Mouse (Mus musculus) liver, postnatal 0 days (tissue): ENCODE data around the gene Zc3h12a. TPM values are rescaled to one million over a fixed set of nuclear protein-coding genes. Genes with fewer than 3 reads are reported as not detected.

Source experiments
- ATAC-seq: fragments of 200-750 bp; cut with Nextera tagmentation; 2 replicates; pipeline ENCODE4 v1.8.0; 2017; ENCODE audit warnings: mild to moderate bottlenecking, moderate library complexity
- DNase-seq: peaks from one replicate; pipeline ENCODE4 v3.0.0-alpha.2; 2016
- H3K27ac ChIP-seq: fragments of 300-500 bp; sonication (generic); 2 replicates; pipeline ENCODE4 v1.5.1; 2014; ENCODE audit warnings: antibody characterized with exemption, moderate library complexity, mild to moderate bottlenecking, low read depth
- H3K27me3 ChIP-seq: fragments of 300-500 bp; sonication (generic); 2 replicates; pipeline ENCODE4 v1.6.1; 2014; ENCODE audit warnings: low read length, control low read depth, mixed read lengths; ENCODE audit not compliant: insufficient read depth
- H3K36me3 ChIP-seq: fragments of 300-500 bp; sonication (generic); replicated peaks from 2 replicates; pipeline ENCODE4 v1.6.1; 2014; ENCODE audit warnings: mild to moderate bottlenecking, control low read depth, low read length, moderate library complexity, mixed read lengths; ENCODE audit not compliant: insufficient read depth
- H3K4me1 ChIP-seq: fragments of 300-500 bp; sonication (generic); 2 replicates; pipeline ENCODE4 v1.6.1; 2014; ENCODE audit warnings: antibody characterized with exemption, mild to moderate bottlenecking, control low read depth; ENCODE audit not compliant: insufficient read depth
- H3K4me2 ChIP-seq: fragments of 300-500 bp; sonication (generic); 2 replicates; pipeline ENCODE4 v1.6.1; 2014; ENCODE audit warnings: low read depth, mild to moderate bottlenecking, low read length, moderate library complexity, mixed read lengths
- H3K4me3 ChIP-seq: fragments of 300-500 bp; sonication (generic); 2 replicates; pipeline ENCODE4 v1.5.1; 2014; ENCODE audit warnings: low read depth, low read length
- H3K9ac ChIP-seq: fragments of 300-500 bp; sonication (generic); replicated peaks from 2 replicates; pipeline ENCODE4 v1.6.1; 2014; ENCODE audit warnings: mild to moderate bottlenecking, moderate library complexity
- H3K9me3 ChIP-seq: fragments of 300-500 bp; sonication (generic); 2 replicates; pipeline ENCODE4 v1.6.1; 2016; ENCODE audit warnings: mild to moderate bottlenecking, control low read depth, low read length, mixed read lengths
- CTCF ChIP-seq: sonication (generic); IDR thresholded peaks from 2 replicates; pipeline ENCODE4 v1.5.1; 2016; ENCODE audit warnings: antibody characterized with exemption, low read depth
- EP300 ChIP-seq: IDR thresholded peaks from 2 replicates; pipeline ENCODE4 v1.6.1; 2016; ENCODE audit warnings: antibody characterized with exemption, low read depth, mild to moderate bottlenecking
- WGBS: fragments of 180-500 bp; shearing (Covaris S2); extraction: QIAGEN DNeasy Blood & Tissue Kit; methylation state at CpG from one replicate; pipeline ENCODE4 v1.1.7; 2014; ENCODE audit not compliant: insufficient replicate concordance; 5-methylcytosine and 5-hydroxymethylcytosine counted together
- polyA plus RNA-seq: library from polyadenylated mRNA; unstranded; fragments of >200 nt; fragmentation: Nextera tagmentation; extraction: Ambion mirVana; gene quantifications from 2 replicates; pipeline ENCODE4 v1.2.1, GENCODE M21; 2015

The Zc3h12a gene
- 0.44 and 0.48 TPM in 2 replicates for polyA plus RNA-seq

DNA sequence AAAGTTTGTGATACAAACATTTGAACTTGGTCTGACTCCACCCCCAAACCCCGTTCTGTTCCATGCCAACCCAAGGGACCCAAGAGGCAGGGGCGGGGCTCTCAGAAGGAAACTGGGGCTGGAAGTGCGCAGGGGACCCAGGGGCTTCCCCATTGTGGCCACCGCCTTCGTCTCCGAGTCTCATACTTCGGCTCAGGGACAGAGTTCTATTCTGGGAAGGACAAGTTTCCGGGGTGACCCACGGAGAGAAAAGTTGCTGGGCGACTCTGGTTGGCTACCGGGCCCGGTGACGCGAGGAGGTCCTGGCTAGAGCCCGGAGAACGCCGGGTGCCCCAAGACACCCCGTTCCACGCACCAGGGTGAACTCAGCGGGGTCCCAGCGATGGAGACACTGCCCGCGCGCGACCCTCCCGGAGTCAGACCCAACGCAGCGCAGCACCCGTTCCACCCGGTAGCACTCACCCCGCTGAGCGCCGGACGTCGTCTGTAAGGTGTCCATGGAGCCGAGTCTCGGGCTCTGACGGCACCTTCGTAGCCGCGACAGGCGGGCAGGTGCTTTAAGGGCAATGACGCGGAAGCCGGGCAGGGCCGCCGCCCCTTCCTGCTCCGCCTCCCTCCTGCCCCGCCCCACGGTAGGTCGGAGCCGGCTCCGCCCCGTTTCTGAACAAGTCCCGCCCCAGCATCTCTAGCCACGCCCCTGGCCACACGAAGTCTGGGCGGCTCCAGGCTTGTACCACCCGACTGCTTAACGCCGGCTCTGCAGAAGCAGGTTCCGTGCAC is at the start of gene Zc3h12a:
Gene Zc3h12a, minus strand, starts transcription at position 536 of the 780 bp plus-strand sequence.
- no peaks in the 10 kb centered on the region for H3K9me3 ChIP-seq
- no peaks in the 10 kb centered on the region for H3K36me3 ChIP-seq
- H3K4me1 ChIP-seq: peaks cover 55% of the 10 kb centered on the region
- DNase-seq (peak; percentile 94), ATAC-seq (peak; percentile 90)
- under 1% methylated on average over 59 of the region's 62 CpGs for WGBS
- H3K9ac ChIP-seq: peak within 1 kb of the TSS; percentile 75
- peak within 1 kb of the TSS; percentile 73 for H3K4me3 ChIP-seq
- no peak for TF ChIP-seq CTCF
- 0 out of 2 replicates have a peak, but pooled peaks have one; percentile 28 for TF ChIP-seq EP300
- H3K27ac ChIP-seq: peak within 1 kb of the TSS; percentile 87
- no peaks in the 10 kb centered on the region for H3K27me3 ChIP-seq
- H3K4me2 ChIP-seq: peak within 1 kb of the TSS; percentile 95

DNA sequence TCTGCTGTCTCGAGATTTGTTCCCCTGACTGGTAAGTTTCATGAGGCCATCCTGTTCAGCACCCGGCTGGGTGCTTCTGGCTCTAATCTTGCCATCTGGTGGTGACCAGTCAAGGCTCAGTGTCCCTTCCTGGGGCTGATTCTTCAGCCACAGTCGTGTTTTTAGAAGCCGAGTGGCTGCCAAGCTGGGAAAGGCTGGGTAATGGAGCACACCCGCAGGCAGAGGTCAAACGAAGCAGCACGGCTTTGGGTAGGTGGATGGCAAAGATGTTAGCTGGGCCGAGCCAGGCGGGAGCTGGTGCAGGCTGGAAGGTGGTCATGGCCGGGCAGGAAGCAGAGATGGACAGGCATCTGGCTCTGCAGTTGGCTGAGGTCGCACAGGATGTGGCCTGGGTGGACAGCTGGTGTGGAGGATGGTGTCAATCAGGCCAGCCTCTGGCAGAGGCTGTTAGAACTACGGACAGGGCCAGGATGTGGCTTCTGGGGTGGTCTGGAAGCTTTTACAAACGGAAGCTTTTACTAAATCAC is 49.1 kb upstream of the Zc3h12a start:
- Histone ChIP-seq H3K4me1 (peaks cover 2% of the 10 kb centered on the region; the same call in 1 of the 2 replicates), H3K36me3 (no peaks in the 10 kb centered on the region), H3K4me3 (no peak overlapping the region), H3K4me2 (no peak overlapping the region), H3K9ac (no peak overlapping the region), H3K9me3 (no peaks in the 10 kb centered on the region), H3K27me3 (no peaks in the 10 kb centered on the region), H3K27ac (no peak overlapping the region)
- DNase-seq (peak; percentile 20), ATAC-seq (no peak; the same call in 1 of the 2 replicates)
- WGBS: 23% methylated on average over 13 of the region's 13 CpGs
- TF ChIP-seq EP300: no peak
- TF ChIP-seq CTCF: no peak

DNA sequence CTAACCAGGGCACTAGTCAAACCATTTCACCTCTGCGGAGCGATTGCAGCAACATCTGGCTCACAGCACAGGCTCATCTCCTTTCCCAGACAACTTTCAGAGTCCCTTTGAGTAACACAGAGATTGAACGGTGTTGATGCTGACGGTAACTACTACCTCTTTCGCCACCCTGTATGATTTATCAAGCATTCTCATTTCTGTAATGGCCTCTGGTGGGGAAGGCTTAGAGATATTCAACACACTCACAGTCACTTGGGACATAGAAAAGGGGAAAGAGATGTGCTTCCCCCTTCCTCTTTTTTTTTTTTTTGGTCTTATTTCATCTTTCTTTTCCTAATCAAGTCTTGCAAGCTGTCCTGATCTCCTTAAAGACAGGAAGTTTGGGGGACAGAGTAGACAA is 48.5 kb upstream of the Zc3h12a start:
- Histone ChIP-seq H3K4me1 (peaks cover 2% of the 10 kb centered on the region; the same call in 1 of the 2 replicates), H3K27ac (no peak overlapping the region), H3K4me2 (no peak overlapping the region), H3K4me3 (no peak overlapping the region), H3K27me3 (no peaks in the 10 kb centered on the region), H3K36me3 (no peaks in the 10 kb centered on the region), H3K9me3 (no peaks in the 10 kb centered on the region), H3K9ac (no peak overlapping the region)
- no peak for TF ChIP-seq EP300
- no peak for TF ChIP-seq CTCF
- no peak for ATAC-seq
- no peak for DNase-seq
- WGBS: 56% methylated on average over 5 of the region's 5 CpGs

DNA sequence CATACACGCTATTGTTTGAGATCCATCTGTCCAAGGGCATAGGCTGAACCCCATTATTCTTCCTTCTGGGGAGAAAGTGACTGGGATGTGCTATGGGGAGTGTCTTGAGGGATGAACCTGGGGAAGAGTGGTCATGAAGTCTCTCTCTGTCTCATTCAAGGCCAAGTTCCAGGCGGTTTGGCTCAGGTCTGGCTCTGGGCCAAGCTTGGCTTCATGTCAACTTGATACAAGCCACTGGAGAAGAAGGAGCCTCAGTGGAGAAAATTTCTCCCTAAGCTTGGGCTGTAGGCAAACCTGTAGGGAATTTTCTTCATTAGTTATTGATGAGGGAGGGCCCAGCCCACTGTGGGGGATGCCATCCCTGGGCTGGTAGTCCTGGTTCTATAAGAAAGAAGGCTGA is 48.0 kb upstream of the Zc3h12a start:
- H3K9me3 ChIP-seq: no peaks in the 10 kb centered on the region
- no peak for ATAC-seq
- H3K36me3 ChIP-seq: no peaks in the 10 kb centered on the region
- H3K4me3 ChIP-seq: no peak overlapping the region
- no peak overlapping the region for H3K4me2 ChIP-seq
- H3K9ac ChIP-seq: no peak overlapping the region
- H3K4me1 ChIP-seq: peaks cover 2% of the 10 kb centered on the region; the same call in 1 of the 2 replicates
- DNase-seq: no peak
- 69% methylated on average over 2 of the region's 2 CpGs for WGBS
- no peak overlapping the region for H3K27ac ChIP-seq
- TF ChIP-seq CTCF (no peak), EP300 (no peak)
- no peaks in the 10 kb centered on the region for H3K27me3 ChIP-seq

DNA sequence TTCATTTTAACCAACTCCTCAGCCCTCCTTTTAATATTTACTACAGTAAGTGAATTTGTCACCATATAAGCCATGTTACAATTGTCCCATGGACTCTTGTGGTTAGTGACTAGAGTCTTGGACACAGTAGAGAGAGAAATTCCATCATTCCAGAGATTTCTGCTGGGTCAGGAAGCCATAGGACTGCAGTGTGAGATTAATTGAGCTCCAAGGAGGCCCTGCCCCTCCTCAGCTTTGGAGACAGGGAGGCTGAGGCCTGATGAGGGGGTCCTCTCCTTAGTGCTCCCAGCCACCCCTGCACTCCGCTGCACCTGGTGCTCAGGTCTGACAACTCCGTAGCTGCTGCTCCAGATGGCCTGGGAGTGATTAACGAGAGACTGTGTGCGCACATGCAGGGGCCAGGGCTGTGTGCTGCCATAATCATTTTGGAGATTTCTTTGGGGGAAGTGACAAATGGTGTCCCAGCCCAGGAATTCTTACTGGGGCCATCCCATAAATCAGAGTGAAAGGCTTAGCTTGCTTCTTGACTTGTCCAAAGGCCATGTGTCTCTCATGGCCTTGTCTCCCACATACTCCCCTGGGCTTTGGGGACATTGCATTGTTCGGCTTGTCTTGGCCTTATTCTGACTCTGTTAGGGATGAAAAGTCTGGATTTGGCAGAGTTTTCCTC is 47.0 kb upstream of the Zc3h12a start:
- TF ChIP-seq CTCF: no peak
- no peak for TF ChIP-seq EP300
- no peak overlapping the region for H3K27ac ChIP-seq
- WGBS: 70% methylated on average over 5 of the region's 5 CpGs
- H3K4me2 ChIP-seq: no peak overlapping the region
- H3K27me3 ChIP-seq: no peaks in the 10 kb centered on the region
- ATAC-seq (no peak), DNase-seq (no peak)
- no peaks in the 10 kb centered on the region for H3K36me3 ChIP-seq
- H3K9me3 ChIP-seq: no peaks in the 10 kb centered on the region
- H3K4me1 ChIP-seq: peaks cover 2% of the 10 kb centered on the region; the same call in 1 of the 2 replicates
- no peak overlapping the region for H3K4me3 ChIP-seq
- H3K9ac ChIP-seq: no peak overlapping the region

DNA sequence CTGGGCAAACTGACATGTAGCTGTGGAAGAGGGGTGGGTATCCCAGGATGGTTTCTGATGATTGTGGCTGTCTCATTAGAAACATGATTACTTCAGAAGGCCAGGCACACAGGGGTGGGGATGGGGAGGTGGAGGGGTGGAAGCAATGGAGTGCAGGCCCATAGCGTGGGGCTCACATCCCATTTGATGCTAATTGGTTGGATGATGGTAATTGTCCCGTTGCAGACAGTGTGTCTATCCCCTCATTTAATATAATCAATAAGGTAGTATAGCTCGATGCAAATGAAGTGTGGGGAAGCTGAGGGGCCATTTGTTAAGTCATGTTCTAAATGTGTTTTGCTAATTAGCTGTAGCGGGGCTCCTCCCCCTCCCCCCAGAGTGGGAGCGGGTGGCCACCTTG is 45.5 kb upstream of the Zc3h12a start:
- WGBS: 70% methylated on average over 5 of the region's 5 CpGs
- ATAC-seq: no peak
- no peaks in the 10 kb centered on the region for H3K36me3 ChIP-seq
- no peaks in the 10 kb centered on the region for H3K9me3 ChIP-seq
- H3K4me1 ChIP-seq: peaks cover 2% of the 10 kb centered on the region; the same call in 1 of the 2 replicates
- H3K27me3 ChIP-seq: no peaks in the 10 kb centered on the region
- no peak overlapping the region for H3K4me2 ChIP-seq
- no peak overlapping the region for H3K4me3 ChIP-seq
- DNase-seq: no peak
- no peak for TF ChIP-seq EP300
- no peak for TF ChIP-seq CTCF
- H3K27ac ChIP-seq: no peak overlapping the region
- no peak overlapping the region for H3K9ac ChIP-seq
